Mouse (Mus musculus): ENCODE data around the gene Cxxc4. TPM values are rescaled to one million over a fixed set of nuclear protein-coding genes. Genes with fewer than 3 reads are reported as not detected.

The Cxxc4 gene
- 10.5 TPM for polyA plus RNA-seq (2014; fragmentation: Illumina TruSeq; extraction: RNeasy Lipid Tissue Mini Kit (QIAGEN cat#74804); ENCODE audit: low read depth, low replicate concordance)

GRCm38 (mm10) chr3:134236414-134237112 lies at the start of gene Cxxc4:
Gene Cxxc4, plus strand, starts transcription at chr3:134236484.

